Mouse (Mus musculus): ENCODE data around the gene Creb3l1. TPM values are rescaled to one million over a fixed set of nuclear protein-coding genes. Genes with fewer than 3 reads are reported as not detected.

Creb3l1 gene
- polyA plus RNA-seq, 1 experiment from 2014 or later: 3.6 TPM

- ATAC-seq (no peak), DNase-seq (ENCODE audit: low read depth, low spot score) (no peak)
- in situ Hi-C loops (cut with MboI; ENCODE audit: low pct_unique_long_range_greater_than_20kb): no loop called here
- CTCF ChIA-PET: interaction anchor here (1.2 kb wide), 1 partner anchor 10 kb away, joined by 4 read pairs; the partner anchor contains the start of gene Gm9821
- POLR2A ChIA-PET: no interaction called here
- H3K27me3 ChIP-seq: no peaks in the 10 kb centered on the region
- no peak for TF ChIP-seq CTCF (IDR thresholded peaks at IDR 0.05)
Measured at GRCm38 (mm10) chr2:91934826-91935525, 89.3 kb downstream of the Creb3l1 start.

GRCm38 (mm10) chr2:91934016-91934415 lies 90.3 kb downstream of the Creb3l1 start:
- DNase-seq (ENCODE audit: low read depth, low spot score): no peak

GRCm38 (mm10) chr2:91933471-91933870 lies 90.8 kb downstream of the Creb3l1 start:
- CTCF ChIA-PET: interaction anchor here (1.1 kb wide), 1 partner anchor 9 kb away, joined by 4 read pairs; no protein-coding TSS in a partner anchor
- in situ Hi-C loops (cut with MboI; ENCODE audit: low pct_unique_long_range_greater_than_20kb): no loop called here

More at GRCm38 (mm10) chr2:91934016-91934415, 90.3 kb downstream of the Creb3l1 start:
- ChIA-PET POLR2A (no interaction called here), CTCF (no interaction called here)
- ATAC-seq: no peak
- TF ChIP-seq CTCF (IDR thresholded peaks at IDR 0.05): no peak
- in situ Hi-C loops (cut with MboI; ENCODE audit: low pct_unique_long_range_greater_than_20kb): no loop called here
- H3K27me3 ChIP-seq: no peaks in the 10 kb centered on the region

GRCm38 (mm10) chr2:91932737-91933350 lies 91.5 kb downstream of the Creb3l1 start:
- in situ Hi-C loops (cut with MboI; ENCODE audit: low pct_unique_long_range_greater_than_20kb): no loop called here
- no peak for ATAC-seq
- H3K27me3 ChIP-seq: no peaks in the 10 kb centered on the region
- no peak for TF ChIP-seq CTCF (IDR thresholded peaks at IDR 0.05)
- DNase-seq (ENCODE audit: low read depth, low spot score): no peak
- CTCF ChIA-PET: interaction anchor here (1.1 kb wide), 1 partner anchor 10 kb away, joined by 4 read pairs; no protein-coding TSS in a partner anchor
- POLR2A ChIA-PET: interaction anchor here (0.7 to 1.2 kb wide), 3 partner anchors 10 to 45 kb away, joined by 3 to 6 read pairs (median 3); no protein-coding TSS in a partner anchor

More at GRCm38 (mm10) chr2:91933471-91933870, 90.8 kb downstream of the Creb3l1 start:
- DNase-seq (ENCODE audit: low read depth, low spot score) (no peak), ATAC-seq (no peak)
- POLR2A ChIA-PET: interaction anchor here (0.9 to 1.2 kb wide), 2 partner anchors 10 to 46 kb away, joined by 3 read pairs; no protein-coding TSS in a partner anchor
- TF ChIP-seq CTCF (IDR thresholded peaks at IDR 0.05): no peak
- H3K27me3 ChIP-seq: no peaks in the 10 kb centered on the region

Other genes starting within 250 kb of the Creb3l1 start
- not detected for gene Chrm4, start 97.3 kb downstream of the Creb3l1 start, polyA plus RNA-seq (2021)
- 0.13 TPM for gene Mdk, start 92.2 kb downstream of the Creb3l1 start, polyA plus RNA-seq (2021)
- gene Gm9821, start 78.8 kb downstream of the Creb3l1 start, polyA plus RNA-seq (2021): 0.69 TPM
- 38.5 TPM for gene Dgkz, start 48.6 kb downstream of the Creb3l1 start, polyA plus RNA-seq (2021)
- gene Phf21a, start 68.6 kb upstream of the Creb3l1 start, polyA plus RNA-seq (2021): 69.9 TPM